ENCODE assay signal across 9 mouse cellular contexts in the genomic region with DNA sequence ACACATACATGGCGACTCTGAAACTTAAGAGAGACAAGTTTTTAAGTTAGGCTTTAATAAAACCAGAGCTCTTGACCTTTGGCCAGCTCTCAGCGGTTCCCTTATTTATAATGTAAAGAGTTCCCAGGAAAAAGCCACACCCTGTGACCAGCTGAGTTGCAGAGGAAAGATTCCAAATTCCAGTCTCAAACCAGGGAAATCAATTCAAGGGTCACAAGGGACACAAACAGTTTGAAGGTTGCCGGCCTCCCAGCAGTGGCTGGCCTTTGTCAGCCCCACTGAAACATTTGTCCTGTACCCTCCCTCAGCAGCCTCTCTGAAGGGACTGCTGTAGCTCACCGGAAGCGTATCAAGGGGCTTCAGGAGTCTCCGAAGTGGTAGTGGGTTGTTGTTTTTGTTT. TPM values are rescaled to one million over a fixed set of nuclear protein-coding genes. Genes with fewer than 3 reads are reported as not detected.
DNase-seq lines count a peak whose midpoint lies in the region; ATAC-seq lines count a peak whose summit lies in the region.
"Had no signal": no experiment of that assay in that cellular context is flagged by ENCODE, and none has a peak within 500 bp of the region (broad histone marks: within the 10 kb centered on the region; RNA-seq: fewer than 3 reads in every experiment).

No protein-coding gene starts in this region.

- ATAC-seq in heart, embryonic 15.5 days (replicated peaks; ENCODE audit: insufficient number of reproducible peaks, insufficient read depth, low FRiP score, low read depth), result no peak
- no peak for ATAC-seq in intestine, embryonic 14.5 days (replicated peaks; ENCODE audit: low FRiP score, low TSS enrichment, low read depth)
- no peak for ATAC-seq in frontal cortex, adult (ENCODE audit: low TSS enrichment)

- H3K4me3 ChIP-seq in heart, embryonic 15.5 days, result peak overlapping the region; percentile 82
- H3K4me3 ChIP-seq in intestine, embryonic 14.5 days (ENCODE audit: low read depth, low read length), result peak overlapping the region; percentile 83
- H3K4me3 ChIP-seq: megakaryocyte, embryonic 14.5 days had no signal

- no peaks in the 10 kb centered on the region for H3K9me3 ChIP-seq in heart, embryonic 15.5 days (replicated peaks)
- no peaks in the 10 kb centered on the region for H3K9me3 ChIP-seq in intestine, embryonic 14.5 days (ENCODE audit: control insufficient read depth, low read length)
- H3K9me3 ChIP-seq: megakaryocyte, embryonic 14.5 days had no signal

- H3K27ac ChIP-seq in heart, embryonic 15.5 days, result 0 out of 2 replicates have a peak overlapping the region, but pooled peaks have one; percentile 3
- no peak overlapping the region for H3K27ac ChIP-seq in intestine, embryonic 14.5 days (ENCODE audit: low read depth)

- H3K36me3 ChIP-seq in heart, embryonic 15.5 days, result peaks cover 6% of the 10 kb centered on the region; the same call in 1 of the 2 replicates
- peaks cover 41% of the 10 kb centered on the region for H3K36me3 ChIP-seq in intestine, embryonic 14.5 days (ENCODE audit: control insufficient read depth, insufficient read depth, low read length)

- DNase-seq in heart, adult 11 months, result no peak
- DNase-seq in embryo, embryonic 11 days, result peak; percentile 37
- no peak for DNase-seq in intestine, embryonic 14.5 days (ENCODE audit: low spot score)
- peak; percentile 32 for DNase-seq in neural tube, embryonic 10.5 days (ENCODE audit: extremely low spot score, low spot score)
- DNase-seq in adrenal gland, postnatal 14 days, result no peak
- DNase-seq in right cerebral cortex, postnatal 36 days (ENCODE audit: low spot score in 2 of 2), result no peak

- H3K27me3 ChIP-seq in heart, embryonic 15.5 days, result no peaks in the 10 kb centered on the region
- H3K27me3 ChIP-seq in intestine, embryonic 14.5 days (replicated peaks; ENCODE audit: control insufficient read depth, insufficient read depth, low read length), result no peaks in the 10 kb centered on the region

- H3K9ac ChIP-seq in heart, embryonic 15.5 days, result peak overlapping the region; percentile 35
- 0 out of 2 replicates have a peak overlapping the region, but pooled peaks have one; percentile 6 for H3K9ac ChIP-seq in intestine, embryonic 14.5 days (ENCODE audit: low read length)

- H3K4me1 ChIP-seq in heart, embryonic 15.5 days (replicated peaks), result peaks cover 11% of the 10 kb centered on the region; the same call in 1 of the 2 replicates
- H3K4me1 ChIP-seq in intestine, embryonic 14.5 days (replicated peaks; ENCODE audit: control insufficient read depth, insufficient read depth, low read length), result peaks cover 15% of the 10 kb centered on the region

- H3K4me2 ChIP-seq in heart, embryonic 15.5 days, result peak overlapping the region; percentile 84
- peak overlapping the region; percentile 91 for H3K4me2 ChIP-seq in intestine, embryonic 14.5 days (ENCODE audit: low read length)

- WGBS in heart, embryonic 15.5 days, result 23% methylated on average over 6 of the region's 6 CpGs
- 16% methylated on average over 6 of the region's 6 CpGs for WGBS in intestine, embryonic 14.5 days

RNA-seq across cellular contexts. Expression of a gene that starts 2.3 kb away (rescaled TPM):
- polyA plus RNA-seq in heart, embryonic 15.5 days (2015; fragmentation: Nextera tagmentation; extraction: Ambion mirVana), result 158 and 219 TPM in 2 replicates
- polyA plus RNA-seq in intestine, embryonic 14.5 days (2014; fragmentation: Nextera tagmentation; extraction: Ambion mirVana), result 115 and 136 TPM in 2 replicates
- total RNA-seq in adrenal gland, postnatal 14 days (2021), result 178 and 299 TPM in 2 replicates

Comparison
In these comparisons a context has a peak if more than half of its experiments do, and no peak if none do; other contexts are left out.
1. DNase-seq: peak in embryo, embryonic 11 days (single experiment) and neural tube, embryonic 10.5 days (single experiment); none in heart, adult 11 months (single experiment), intestine, embryonic 14.5 days (single experiment), adrenal gland, postnatal 14 days (single experiment) and right cerebral cortex, postnatal 36 days (0 of 2).